Mouse (Mus musculus) liver, adult 2 months (tissue): ENCODE data around the gene Slc9a4. TPM values are rescaled to one million over a fixed set of nuclear protein-coding genes. Genes with fewer than 3 reads are reported as not detected.
"Not testable (repeated sequence)": the region's sequence is repeated elsewhere in the genome, so short reads cannot be mapped to it uniquely, and the experiment has no call there.

Experiments
- DNase-seq: peaks from one replicate; pipeline ENCODE4 v3.0.0-alpha.2; 2011; ENCODE audit warnings: low read depth, low spot score; ENCODE audit errors: extremely low read depth
- H3K27ac ChIP-seq: fragments of 200-500 bp; replicated peaks from 2 replicates; pipeline ENCODE4 v1.5.1; 2012; ENCODE audit warnings: low read depth, mild to moderate bottlenecking, control low read depth, inconsistent platforms, low read length; ENCODE audit not compliant: insufficient read depth
- H3K27me3 ChIP-seq: fragments of 200-500 bp; 2 replicates; pipeline ENCODE4 v1.6.1; 2012; ENCODE audit warnings: mild to moderate bottlenecking, moderate library complexity, low read length, inconsistent platforms; ENCODE audit not compliant: control insufficient read depth, insufficient read depth
- H3K36me3 ChIP-seq: fragments of 200-500 bp; 2 replicates; pipeline ENCODE4 v1.6.1; 2012; ENCODE audit warnings: low read length, inconsistent platforms; ENCODE audit not compliant: control insufficient read depth, insufficient read depth
- H3K4me1 ChIP-seq: fragments of 200-500 bp; 2 replicates; pipeline ENCODE4 v1.6.1; 2011; ENCODE audit warnings: low read length; ENCODE audit not compliant: control insufficient read depth, insufficient read depth
- H3K4me3 ChIP-seq: fragments of 200-500 bp; 2 replicates; pipeline ENCODE4 v1.5.1; 2011; ENCODE audit warnings: low read depth, mild to moderate bottlenecking, control low read depth, low read length, moderate library complexity; ENCODE audit not compliant: insufficient read depth
- H3K79me2 ChIP-seq: fragments of 200-500 bp; 2 replicates; pipeline ENCODE4 v1.6.1; 2012; ENCODE audit warnings: inconsistent platforms, mild to moderate bottlenecking, low read length, moderate library complexity; ENCODE audit not compliant: control insufficient read depth, insufficient read depth
- H3K9ac ChIP-seq: fragments of 200-500 bp; 2 replicates; pipeline ENCODE4 v1.6.1; 2012; ENCODE audit warnings: low read depth, mild to moderate bottlenecking, control low read depth, inconsistent platforms, low read length
- CTCF ChIP-seq: fragments of 200-500 bp; IDR thresholded peaks from 2 replicates; pipeline ENCODE4 v1.5.1; 2011; ENCODE audit warnings: low read depth, low read length, control low read depth
- POLR2A ChIP-seq: fragments of 200-500 bp; IDR thresholded peaks from 2 replicates; pipeline ENCODE4 v1.6.1; 2011; ENCODE audit warnings: low read length, control low read depth; ENCODE audit not compliant: insufficient read depth; ENCODE audit errors: extremely low read depth
- WGBS: fragments of 180-500 bp; shearing (Covaris S2); methylation state at CpG from one replicate; pipeline ENCODE4 v1.1.7; 2018; 5-methylcytosine and 5-hydroxymethylcytosine counted together
- polyA plus RNA-seq: library from polyadenylated mRNA; depleted of rRNA; stranded (reverse); fragments of >200 nt; gene quantifications from 2 replicates; pipeline ENCODE4 v1.2.3, GENCODE M21; 2012
- total RNA-seq: library from RNA; depleted of rRNA; stranded (reverse); fragments of >200 nt; gene quantifications from 2 replicates; pipeline ENCODE4 v1.2.3, GENCODE M21; 2014

Gene Slc9a4
- total and polyA plus RNA-seq, 2 experiments: 0.18 TPM; not detected in 1

GRCm38 (mm10) chr1:40569374-40569773 lies 10.5 kb upstream of the Slc9a4 start:
- Histone ChIP-seq H3K4me1 (no peaks in the 10 kb centered on the region), H3K27me3 (no peaks in the 10 kb centered on the region), H3K79me2 (no peaks in the 10 kb centered on the region), H3K4me3 (no peak overlapping the region), H3K9ac (no peak overlapping the region), H3K36me3 (no peaks in the 10 kb centered on the region), H3K27ac (no peak overlapping the region)
- DNase-seq: no peak
- WGBS: 52% methylated on average over 4 of the region's 4 CpGs
- TF ChIP-seq CTCF (no peak), POLR2A (no peak)

GRCm38 (mm10) chr1:40580269-40580668 lies 388 bp downstream of the Slc9a4 start:
- no peaks in the 10 kb centered on the region for H3K36me3 ChIP-seq
- H3K4me3 ChIP-seq: no peak overlapping the region
- TF ChIP-seq POLR2A (no peak), CTCF (no peak)
- H3K9ac ChIP-seq: no peak overlapping the region
- H3K27ac ChIP-seq: no peak overlapping the region
- no peaks in the 10 kb centered on the region for H3K79me2 ChIP-seq
- H3K4me1 ChIP-seq: no peaks in the 10 kb centered on the region
- 57% methylated on average over 14 of the region's 14 CpGs for WGBS
- H3K27me3 ChIP-seq: no peaks in the 10 kb centered on the region
- DNase-seq: no peak

GRCm38 (mm10) chr1:40586776-40587175 lies 6.9 kb downstream of the Slc9a4 start:
- DNase-seq: no peak
- H3K36me3 ChIP-seq: no peaks in the 10 kb centered on the region
- no peaks in the 10 kb centered on the region for H3K27me3 ChIP-seq
- 86% methylated on average over 5 of the region's 5 CpGs for WGBS
- H3K27ac ChIP-seq: no peak overlapping the region
- H3K9ac ChIP-seq: no peak overlapping the region
- H3K4me3 ChIP-seq: no peak overlapping the region
- H3K79me2 ChIP-seq: no peaks in the 10 kb centered on the region
- TF ChIP-seq CTCF: no peak
- TF ChIP-seq POLR2A: no peak
- no peaks in the 10 kb centered on the region for H3K4me1 ChIP-seq

GRCm38 (mm10) chr1:40590931-40591330 lies 11.1 kb downstream of the Slc9a4 start:
- no peak overlapping the region for H3K4me3 ChIP-seq
- no peak for TF ChIP-seq CTCF
- TF ChIP-seq POLR2A: no peak
- H3K27ac ChIP-seq: no peak overlapping the region
- DNase-seq: no peak
- no peaks in the 10 kb centered on the region for H3K79me2 ChIP-seq
- no peaks in the 10 kb centered on the region for H3K4me1 ChIP-seq
- no peak overlapping the region for H3K9ac ChIP-seq
- 85% methylated on average over 4 of the region's 4 CpGs for WGBS
- no peaks in the 10 kb centered on the region for H3K36me3 ChIP-seq
- no peaks in the 10 kb centered on the region for H3K27me3 ChIP-seq

- no peak for DNase-seq
- Histone ChIP-seq H3K9ac (no peak overlapping the region), H3K79me2 (no peaks in the 10 kb centered on the region), H3K27me3 (no peaks in the 10 kb centered on the region), H3K4me3 (no peak overlapping the region), H3K27ac (no peak overlapping the region), H3K36me3 (no peaks in the 10 kb centered on the region), H3K4me1 (no peaks in the 10 kb centered on the region)
- TF ChIP-seq POLR2A: no peak
- TF ChIP-seq CTCF: no peak
- 44% methylated on average over 5 of the region's 5 CpGs for WGBS
Measured at GRCm38 (mm10) chr1:40597822-40598221, 17.9 kb downstream of the Slc9a4 start.

GRCm38 (mm10) chr1:40599661-40600060 lies 19.8 kb downstream of the Slc9a4 start:
- WGBS: 82% methylated on average over 9 of the region's 9 CpGs
- not testable (repeated sequence) for H3K9ac ChIP-seq, H3K27me3 ChIP-seq, H3K4me3 ChIP-seq, H3K4me1 ChIP-seq, H3K36me3 ChIP-seq, DNase-seq, H3K79me2 ChIP-seq, H3K27ac ChIP-seq
